Mouse (Mus musculus): Measurements from ENCODE around the gene Tec.

Tec gene

GRCm38 (mm10) chr5:72868091-72868875 lies at the start of gene Tec:
TSS of gene Tec (minus strand) at chr5:72868483.
- DNase-seq (ENCODE audit: low read depth) = peak; percentile 75

- DNase-seq (ENCODE audit: low read depth) = peak; percentile 46
These were observed 48.6 kb upstream of the Tec start for GRCm38 (mm10) chr5:72916851-72917250.

- no peak for DNase-seq (ENCODE audit: low read depth)
These were observed 47.8 kb upstream of the Tec start for GRCm38 (mm10) chr5:72916048-72916447.

- DNase-seq (ENCODE audit: low read depth) = peak; percentile 40
These were observed 46.6 kb upstream of the Tec start for GRCm38 (mm10) chr5:72914633-72915561.

GRCm38 (mm10) chr5:72913648-72914557 lies 45.6 kb upstream of the Tec start, which contains the start of gene Slain2:
TSS of gene Slain2 (plus strand) at chr5:72914304.
- DNase-seq (ENCODE audit: low read depth) = peak; percentile 99

GRCm38 (mm10) chr5:72911284-72911683 lies 43.0 kb upstream of the Tec start:
- DNase-seq (ENCODE audit: low read depth) = no peak

- no peak for DNase-seq (ENCODE audit: low read depth)
These were observed 42.1 kb upstream of the Tec start for GRCm38 (mm10) chr5:72910373-72910772.

GRCm38 (mm10) chr5:72909363-72909762 lies 41.1 kb upstream of the Tec start:
- DNase-seq (ENCODE audit: low read depth) = no peak

GRCm38 (mm10) chr5:72908324-72908936 lies 40.1 kb upstream of the Tec start:
- DNase-seq (ENCODE audit: low read depth) = no peak

GRCm38 (mm10) chr5:72907402-72907801 lies 39.1 kb upstream of the Tec start:
- DNase-seq (ENCODE audit: low read depth) = no peak

- no peak for DNase-seq (ENCODE audit: low read depth)
These were observed 36.9 kb upstream of the Tec start for GRCm38 (mm10) chr5:72904903-72905790.

GRCm38 (mm10) chr5:72902876-72903516 lies 34.7 kb upstream of the Tec start:
- no peak for DNase-seq (ENCODE audit: low read depth)

- no peak for DNase-seq (ENCODE audit: low read depth)
These were observed 34.0 kb upstream of the Tec start for GRCm38 (mm10) chr5:72902312-72902711.

GRCm38 (mm10) chr5:72901866-72902265 lies 33.6 kb upstream of the Tec start:
- no peak for DNase-seq (ENCODE audit: low read depth)

GRCm38 (mm10) chr5:72899255-72899654 lies 31.0 kb upstream of the Tec start:
- DNase-seq (ENCODE audit: low read depth) = no peak

- DNase-seq (ENCODE audit: low read depth) = no peak
These were observed 29.7 kb upstream of the Tec start for GRCm38 (mm10) chr5:72897998-72898397.

GRCm38 (mm10) chr5:72896478-72897279 lies 28.4 kb upstream of the Tec start:
- no peak for DNase-seq (ENCODE audit: low read depth)

GRCm38 (mm10) chr5:72895261-72895660 lies 27.0 kb upstream of the Tec start:
- no peak for DNase-seq (ENCODE audit: low read depth)

- peak; percentile 61 for DNase-seq (ENCODE audit: low read depth)
These were observed 25.7 kb upstream of the Tec start for GRCm38 (mm10) chr5:72893987-72894386.
